Mouse (Mus musculus) thymus, adult 2 months (tissue): ENCODE measurements around the gene St6galnac5.

ENCODE experiments used
- CTCF ChIP-seq: fragments of 200-500 bp; IDR thresholded peaks from 2 replicates; pipeline ENCODE4 v1.5.1; 2012; ENCODE audit warnings: mild to moderate bottlenecking, control low read depth, low read length, moderate library complexity, borderline replicate concordance; ENCODE audit not compliant: control insufficient read depth, poor library complexity, insufficient read depth; ENCODE audit errors: extremely low read depth
- POLR2A ChIP-seq: fragments of 200-500 bp; IDR thresholded peaks from 2 replicates; pipeline ENCODE4 v1.6.1; 2012; ENCODE audit warnings: mild to moderate bottlenecking, low read length, control low read depth, moderate library complexity; ENCODE audit not compliant: control insufficient read depth, poor library complexity, insufficient read depth; ENCODE audit errors: extremely low read depth

DNA sequence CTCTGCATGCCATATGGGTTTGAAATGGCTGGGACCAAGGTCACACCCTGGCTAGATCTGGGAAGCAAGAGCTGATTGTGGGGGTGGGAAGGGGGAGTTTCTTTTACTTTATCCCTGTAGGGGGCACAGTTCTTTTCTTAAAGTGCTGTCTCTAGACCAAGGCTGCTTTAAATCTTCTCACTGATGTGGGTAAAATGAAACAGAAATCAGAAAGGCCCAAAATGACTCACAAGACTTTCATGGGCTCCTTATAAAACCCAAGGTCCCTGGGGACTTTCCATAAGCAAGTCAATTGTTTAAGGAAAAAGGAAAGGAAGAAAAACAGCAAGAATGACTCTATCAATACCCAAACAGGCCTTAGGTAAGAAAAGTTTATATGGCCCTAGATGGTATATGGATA lies 95.3 kb downstream of the St6galnac5 start:
- no peak for TF ChIP-seq CTCF
- TF ChIP-seq POLR2A, result no peak
